Mouse (Mus musculus): ENCODE measurements around the gene Cers6. TPM values are rescaled to one million over a fixed set of nuclear protein-coding genes. Genes with fewer than 3 reads are reported as not detected.

Gene Cers6
- 37.0 and 37.7 TPM in 2 replicates for polyA plus RNA-seq (2012; rRNA removed)

- DNase-seq (ENCODE audit: extremely low spot score in 1 of 2, low spot score in 1 of 2), result peak; percentile 91 to 98
These were observed at the start of gene Cers6 for GRCm38 (mm10) chr2:68860904-68861685. Gene Cers6, plus strand, starts transcription at chr2:68861441.

- DNase-seq (ENCODE audit: extremely low spot score in 1 of 2, low spot score in 1 of 2), result no peak
These were observed 46.8 kb upstream of the Cers6 start for GRCm38 (mm10) chr2:68814409-68814808.

- DNase-seq (ENCODE audit: extremely low spot score in 1 of 2, low spot score in 1 of 2), result no peak
These were observed 42.2 kb upstream of the Cers6 start for GRCm38 (mm10) chr2:68819040-68819439.

- peak in 1 of 2 experiments; percentile 17 for DNase-seq (ENCODE audit: extremely low spot score in 1 of 2, low spot score in 1 of 2)
These were observed 38.9 kb upstream of the Cers6 start for GRCm38 (mm10) chr2:68822152-68822887.

- DNase-seq (ENCODE audit: extremely low spot score in 1 of 2, low spot score in 1 of 2), result no peak
These were observed 35.8 kb upstream of the Cers6 start for GRCm38 (mm10) chr2:68825326-68826020.

- DNase-seq (ENCODE audit: extremely low spot score in 1 of 2, low spot score in 1 of 2), result no peak
These were observed 17.9 kb upstream of the Cers6 start for GRCm38 (mm10) chr2:68843330-68843729.

- no peak for DNase-seq (ENCODE audit: extremely low spot score in 1 of 2, low spot score in 1 of 2)
These were observed 16.7 kb upstream of the Cers6 start for GRCm38 (mm10) chr2:68844530-68844929.

- no peak for DNase-seq (ENCODE audit: extremely low spot score in 1 of 2, low spot score in 1 of 2)
These were observed 16.1 kb upstream of the Cers6 start for GRCm38 (mm10) chr2:68845002-68845740.

- no peak for DNase-seq (ENCODE audit: extremely low spot score in 1 of 2, low spot score in 1 of 2)
These were observed 850 bp upstream of the Cers6 start for GRCm38 (mm10) chr2:68860391-68860790.

- DNase-seq (ENCODE audit: extremely low spot score in 1 of 2, low spot score in 1 of 2), result peak in 1 of 2 experiments; percentile 60
These were observed 651 bp downstream of the Cers6 start for GRCm38 (mm10) chr2:68861721-68862463.

- peak in 1 of 2 experiments; percentile 32 for DNase-seq (ENCODE audit: extremely low spot score in 1 of 2, low spot score in 1 of 2)
These were observed 1.4 kb downstream of the Cers6 start for GRCm38 (mm10) chr2:68862464-68863266.

- DNase-seq (ENCODE audit: extremely low spot score in 1 of 2, low spot score in 1 of 2), result no peak
These were observed 2.3 kb downstream of the Cers6 start for GRCm38 (mm10) chr2:68863561-68863960.

- DNase-seq (ENCODE audit: extremely low spot score in 1 of 2, low spot score in 1 of 2), result no peak
These were observed 3.1 kb downstream of the Cers6 start for GRCm38 (mm10) chr2:68864366-68864765.

GRCm38 (mm10) chr2:68867148-68867547 lies 5.9 kb downstream of the Cers6 start:
- DNase-seq (ENCODE audit: extremely low spot score in 1 of 2, low spot score in 1 of 2), result no peak

GRCm38 (mm10) chr2:68870999-68871780 lies 9.9 kb downstream of the Cers6 start:
- DNase-seq (ENCODE audit: extremely low spot score in 1 of 2, low spot score in 1 of 2), result no peak

GRCm38 (mm10) chr2:68873086-68873485 lies 11.8 kb downstream of the Cers6 start:
- no peak for DNase-seq (ENCODE audit: extremely low spot score in 1 of 2, low spot score in 1 of 2)

GRCm38 (mm10) chr2:68873653-68874441 lies 12.6 kb downstream of the Cers6 start:
- peak in 1 of 2 experiments; percentile 59 for DNase-seq (ENCODE audit: extremely low spot score in 1 of 2, low spot score in 1 of 2)
